Mouse (Mus musculus) CH12.LX (cell line): ENCODE results near the gene Aplp2. TPM values are rescaled to one million over a fixed set of nuclear protein-coding genes. Genes with fewer than 3 reads are reported as not detected.

Experiments
- DNase-seq: peaks from one replicate; pipeline ENCODE4 v3.0.0-alpha.2; 2013; ENCODE audit errors: extremely low read depth
- H3K27ac ChIP-seq: 2 replicates; pipeline ENCODE4 v1.5.1; 2012; ENCODE audit warnings: low read depth, mild to moderate bottlenecking, control low read depth, moderate library complexity; ENCODE audit not compliant: insufficient read depth
- H3K27me3 ChIP-seq: replicated peaks from 2 replicates; pipeline ENCODE3; 2012; ENCODE audit warnings: inconsistent platforms
- H3K36me3 ChIP-seq, 2 experiments: replicated peaks in 1 of 2; 2 replicates each; pipeline versions ENCODE3 to v1.6.1; 2012; ENCODE audit warnings: inconsistent platforms in 1 of 2, low read length in 1 of 2, mild to moderate bottlenecking in 1 of 2, mixed read lengths in 1 of 2, moderate library complexity in 1 of 2; ENCODE audit not compliant: control insufficient read depth in 1 of 2, insufficient read depth in 1 of 2
- H3K4me1 ChIP-seq, 2 experiments: 2 replicates each; pipeline ENCODE4 v1.6.1; 2012; ENCODE audit warnings: inconsistent platforms in 1 of 2, moderate library complexity in 1 of 2; ENCODE audit not compliant: insufficient read depth in 2 of 2, control insufficient read depth in 1 of 2
- H3K4me2 ChIP-seq: 2 replicates; pipeline ENCODE4 v1.6.1; 2012; ENCODE audit warnings: low read depth, mild to moderate bottlenecking, control low read depth; ENCODE audit not compliant: poor library complexity, insufficient read depth, severe bottlenecking
- H3K4me3 ChIP-seq, 3 experiments: fragments of 150-350 bp in 1 of 3; sonication (generic) in 1 of 3; replicated peaks in 1 of 3; 2 replicates each; pipeline versions ENCODE3 to v1.5.1; 2011 to 2012; ENCODE audit warnings: low read depth in 2 of 3, low read length in 2 of 3, mild to moderate bottlenecking in 2 of 3, moderate library complexity in 2 of 3, control low read depth in 1 of 3, improper control_type of control experiment in 1 of 3, inconsistent platforms in 1 of 3, mixed read lengths in 1 of 3; ENCODE audit not compliant: poor library complexity in 1 of 3
- H3K79me2 ChIP-seq: replicated peaks from 2 replicates; pipeline ENCODE4 v1.6.1; 2012; ENCODE audit warnings: mild to moderate bottlenecking, moderate library complexity; ENCODE audit not compliant: control insufficient read depth, poor library complexity, insufficient read depth, severe bottlenecking; ENCODE audit errors: extremely low read depth
- H3K9ac ChIP-seq: 2 replicates; pipeline ENCODE4 v1.6.1; 2012; ENCODE audit warnings: low read depth, mild to moderate bottlenecking, control low read depth, moderate library complexity; ENCODE audit not compliant: insufficient read depth
- H3K9me3 ChIP-seq: replicated peaks from 2 replicates; pipeline ENCODE3; 2012; ENCODE audit warnings: low read length, inconsistent platforms, mixed read lengths
- BHLHE40 ChIP-seq: IDR thresholded peaks from 2 replicates; pipeline ENCODE4 v1.6.1; 2011; ENCODE audit warnings: mild to moderate bottlenecking, low read depth, low read length, improper control_type of control experiment
- CHD2 ChIP-seq: IDR thresholded peaks from 2 replicates; pipeline ENCODE4 v1.6.1; 2011; ENCODE audit warnings: low read length, improper control_type of control experiment
- CTCF ChIP-seq, 2 experiments: IDR thresholded peaks in 1 of 2; conservative IDR thresholded peaks in 1 of 2; 2 replicates each; pipeline ENCODE4 v1.5.1; 2011 to 2012; ENCODE audit warnings: low read depth in 2 of 2, low read length in 2 of 2, improper control_type of control experiment in 1 of 2, inconsistent platforms in 1 of 2, mild to moderate bottlenecking in 1 of 2, moderate library complexity in 1 of 2
- ELF1 ChIP-seq: IDR thresholded peaks from 2 replicates; pipeline ENCODE4 v1.6.1; 2014; ENCODE audit warnings: low read depth, mild to moderate bottlenecking, inconsistent platforms, low read length, improper control_type of control experiment
- EP300 ChIP-seq: IDR thresholded peaks from 2 replicates; pipeline ENCODE4 v1.6.1; 2011; ENCODE audit warnings: low read length, improper control_type of control experiment
- ETS1 ChIP-seq: conservative IDR thresholded peaks from 2 replicates; pipeline ENCODE4 v1.6.1; 2012; ENCODE audit warnings: low read depth, mild to moderate bottlenecking, inconsistent platforms, low read length, improper control_type of control experiment, moderate library complexity
- HCFC1 ChIP-seq: IDR thresholded peaks from 2 replicates; pipeline ENCODE4 v1.6.1; 2012; ENCODE audit warnings: low read depth, mild to moderate bottlenecking, inconsistent platforms, low read length, improper control_type of control experiment
- IRF4 ChIP-seq: IDR thresholded peaks from 2 replicates; pipeline ENCODE4 v1.6.1; 2014; ENCODE audit warnings: low read depth, mild to moderate bottlenecking, inconsistent platforms, low read length, improper control_type of control experiment
- JUN ChIP-seq: IDR thresholded peaks from 2 replicates; pipeline ENCODE4 v1.6.1; 2011; ENCODE audit warnings: low read depth, mild to moderate bottlenecking, low read length, improper control_type of control experiment, moderate library complexity; ENCODE audit not compliant: insufficient read depth
- JUND ChIP-seq: conservative IDR thresholded peaks from 2 replicates; pipeline ENCODE4 v1.6.1; 2011; ENCODE audit warnings: low read depth, low read length, improper control_type of control experiment
- KAT2A ChIP-seq: IDR thresholded peaks from 2 replicates; pipeline ENCODE4 v1.6.1; 2012; ENCODE audit warnings: low read length, improper control_type of control experiment, inconsistent platforms; ENCODE audit not compliant: insufficient replicate concordance
- MXI1 ChIP-seq: IDR thresholded peaks from 2 replicates; pipeline ENCODE4 v1.6.1; 2011; ENCODE audit warnings: mild to moderate bottlenecking, low read depth, low read length, improper control_type of control experiment
- POLR2A ChIP-seq: IDR thresholded peaks from 2 replicates; pipeline ENCODE4 v1.6.1; 2011; ENCODE audit warnings: low read depth, mild to moderate bottlenecking, improper control_type of control experiment, low read length
- RCOR1 ChIP-seq: conservative IDR thresholded peaks from 2 replicates; pipeline ENCODE4 v1.6.1; 2012; ENCODE audit warnings: low read depth, mild to moderate bottlenecking, inconsistent platforms, low read length, improper control_type of control experiment
- TCF12 ChIP-seq: IDR thresholded peaks from 2 replicates; pipeline ENCODE4 v1.6.1; 2014; ENCODE audit warnings: low read depth, mild to moderate bottlenecking, inconsistent platforms, low read length, improper control_type of control experiment
- USF2 ChIP-seq: conservative IDR thresholded peaks from 2 replicates; pipeline ENCODE4 v1.6.1; 2011; ENCODE audit warnings: low read depth, low read length, improper control_type of control experiment
- ZKSCAN1 ChIP-seq: IDR thresholded peaks from 2 replicates; pipeline ENCODE4 v1.6.1; 2012; ENCODE audit warnings: low read depth, inconsistent platforms, low read length, improper control_type of control experiment, borderline replicate concordance
- ZNF384 ChIP-seq: IDR thresholded peaks from 2 replicates; pipeline ENCODE4 v1.6.1; 2012; ENCODE audit warnings: low read depth, low read length, improper control_type of control experiment, inconsistent platforms
- dilution Hi-C: fragments of 300-500 bp; cut with MboI; formaldehyde crosslinking; loops from 2 replicates; pipeline ENCODE4 v1.14.3; 2020; ENCODE audit warnings: low sequenced_read_pairs; ENCODE audit not compliant: extremely low pct_unique_long_range_greater_than_20kb, extremely low pct_ligation_motif_present
- in situ Hi-C: fragments of 300-500 bp; cut with MboI; formaldehyde crosslinking; loops from 3 replicates; pipeline ENCODE4 v1.14.3; 2019; ENCODE audit warnings: low sequenced_read_pairs, low pct_ligation_motif_present, low pct_unique_long_range_greater_than_20kb, mixed read lengths
- polyA plus RNA-seq: library from polyadenylated mRNA; unstranded; fragments of >175 nt; gene quantifications from 2 replicates; pipeline ENCODE4 v1.2.1, GENCODE M21; 2012; ENCODE audit warnings: low read depth; ENCODE audit not compliant: insufficient read length
- total RNA-seq, 2 experiments: library from RNA; depleted of rRNA; stranded (reverse); fragments of 300-350 nt in 1 of 2; fragments of >200 nt in 1 of 2; gene quantifications; 2 replicates each; pipeline ENCODE4 v1.2.3; 2012 to 2014

The Aplp2 gene
- total and polyA plus RNA-seq, 3 experiments = 30.4 to 52.7 (median 44.3) TPM

- Histone ChIP-seq H3K4me1 (peaks cover 4 to 18% of the 10 kb centered on the region in 2 experiments; a peak in 2 of 4 replicates), H3K27me3 (no peaks in the 10 kb centered on the region), H3K4me2 (no peak overlapping the region), H3K27ac (no peak overlapping the region), H3K9me3 (peaks cover 2% of the 10 kb centered on the region), H3K79me2 (no peaks in the 10 kb centered on the region), H3K4me3 (no peak overlapping the region), H3K9ac (no peak overlapping the region), H3K36me3 (no peaks in the 10 kb centered on the region)
- no peak for DNase-seq
- no peak for TF ChIP-seq RCOR1
- no peak for TF ChIP-seq USF2
- no peak for TF ChIP-seq HCFC1
- no peak for TF ChIP-seq TCF12
- TF ChIP-seq CHD2 = no peak
- TF ChIP-seq MXI1 = no peak
- no peak for TF ChIP-seq IRF4
- TF ChIP-seq CTCF (conservative IDR thresholded peaks at IDR 0.05 in 1 of 2, IDR thresholded peaks at IDR 0.05 in 1 of 2; ENCODE audit: low read depth in 2 of 2, low read length in 2 of 2) = no peak
- no peak for TF ChIP-seq ETS1
- TF ChIP-seq ZKSCAN1 = no peak
- TF ChIP-seq ELF1 = no peak
- no peak for TF ChIP-seq POLR2A
- TF ChIP-seq KAT2A = no peak
- TF ChIP-seq ZNF384 = no peak
- in situ Hi-C loops (no loop called here), dilution Hi-C loops (no loop called here)
Observed at GRCm38 (mm10) chr9:31260219-31260618, 48.6 kb upstream of the Aplp2 start.

- no peak for DNase-seq
- Histone ChIP-seq H3K27ac (no peak overlapping the region), H3K36me3 (no peaks in the 10 kb centered on the region), H3K27me3 (no peaks in the 10 kb centered on the region), H3K9me3 (peaks cover 2% of the 10 kb centered on the region), H3K79me2 (no peaks in the 10 kb centered on the region), H3K4me1 (peaks cover 4 to 33% of the 10 kb centered on the region in 2 experiments; a peak in 3 of 4 replicates), H3K9ac (no peak overlapping the region), H3K4me2 (no peak overlapping the region), H3K4me3 (no peak overlapping the region)
- in situ Hi-C loops = no loop called here
- TF ChIP-seq BHLHE40 (no peak), EP300 (peak; percentile 46; the same call in 1 of the 2 replicates), JUN (peak; percentile 70), JUND (peak; percentile 53; the same call in 1 of the 2 replicates)
- dilution Hi-C loops = no loop called here
Observed at GRCm38 (mm10) chr9:31258237-31258636, 46.6 kb upstream of the Aplp2 start.
